Mouse (Mus musculus) brown adipose tissue, adult 24 weeks (tissue): ENCODE results near the gene Tekt2. TPM values are rescaled to one million over a fixed set of nuclear protein-coding genes. Genes with fewer than 3 reads are reported as not detected.

Experiments used
- polyA plus RNA-seq: library from polyadenylated mRNA; stranded (reverse); fragments of >200 nt; gene quantifications from 2 replicates; pipeline ENCODE4 v1.2.4, GENCODE M21; 2012; ENCODE audit not compliant: missing spikeins, insufficient read depth, insufficient read length

The Tekt2 gene
- polyA plus RNA-seq, 1 experiment = not detected

Other genes starting within 250 kb of the Tekt2 start
- 19.2 and 24.1 TPM in 2 replicates for gene Lsm10, start 229.1 kb downstream of the Tekt2 start, polyA plus RNA-seq
- gene Stk40, start 221.7 kb downstream of the Tekt2 start, polyA plus RNA-seq = 53.8 and 65.5 TPM in 2 replicates
- gene Eva1b, start 177.9 kb downstream of the Tekt2 start, polyA plus RNA-seq = 8.6 and 13.5 TPM in 2 replicates
- gene Sh3d21, start 162.2 kb downstream of the Tekt2 start, polyA plus RNA-seq = 2.1 and 3.5 TPM in 2 replicates
- gene Thrap3, start 122.9 kb downstream of the Tekt2 start, polyA plus RNA-seq = 65.6 and 120 TPM in 2 replicates
- 27.0 and 28.4 TPM in 2 replicates for gene Map7d1, start 69.3 kb downstream of the Tekt2 start, polyA plus RNA-seq
- 73.3 and 97.6 TPM in 2 replicates for gene Trappc3, start 63.4 kb downstream of the Tekt2 start, polyA plus RNA-seq
- gene Col8a2, start 38.9 kb downstream of the Tekt2 start, polyA plus RNA-seq = not detected in 2 replicates
- gene Adprhl2, start 4.0 kb downstream of the Tekt2 start, polyA plus RNA-seq = 14.8 and 15.4 TPM in 2 replicates
- gene Ago3, start 103.9 kb upstream of the Tekt2 start, polyA plus RNA-seq = 4.6 and 5.3 TPM in 2 replicates
- 4.9 and 8.9 TPM in 2 replicates for gene Ago1, start 142.9 kb upstream of the Tekt2 start, polyA plus RNA-seq
- gene Ago4, start 207.8 kb upstream of the Tekt2 start, polyA plus RNA-seq = 1.9 and 2.0 TPM in 2 replicates
- not detected in 2 replicates for gene Clspn, start 231.2 kb upstream of the Tekt2 start, polyA plus RNA-seq